Mouse (Mus musculus) c-Kit-positive CD71-positive TER-119-positive erythroid progenitor cells, embryonic 14.5 days (primary cell): ENCODE results near the gene Gaa.
A peak's percentile ranks its signal among the peaks of the same experiment; 100 is the strongest.

Source experiments
- DNase-seq: peaks from one replicate; pipeline ENCODE4 v3.0.0-alpha.2; 2013; ENCODE audit warnings: low spot score

The Gaa gene

GRCm38 (mm10) chr11:119304904-119305712, 37.4 kb downstream of the Gaa start:
- DNase-seq, result peak; percentile 49

GRCm38 (mm10) chr11:119306762-119307657, 39.3 kb downstream of the Gaa start:
- DNase-seq, result no peak

DNA sequence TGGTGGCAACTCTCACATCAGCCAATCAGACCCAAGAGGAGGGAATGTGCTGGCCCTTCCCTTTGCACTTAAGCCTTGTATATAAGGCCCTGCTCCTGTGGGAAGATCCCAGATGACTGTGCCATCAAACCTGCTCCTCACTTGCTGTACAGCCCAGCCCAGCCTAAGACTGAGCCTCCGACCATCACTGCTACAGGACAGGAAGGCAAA, 39.9 kb downstream of the Gaa start, which contains the start of gene Card14:
Gene Card14, plus strand, starts transcription at position 111 of the 210 bp plus-strand sequence.
- no peak for DNase-seq

DNA sequence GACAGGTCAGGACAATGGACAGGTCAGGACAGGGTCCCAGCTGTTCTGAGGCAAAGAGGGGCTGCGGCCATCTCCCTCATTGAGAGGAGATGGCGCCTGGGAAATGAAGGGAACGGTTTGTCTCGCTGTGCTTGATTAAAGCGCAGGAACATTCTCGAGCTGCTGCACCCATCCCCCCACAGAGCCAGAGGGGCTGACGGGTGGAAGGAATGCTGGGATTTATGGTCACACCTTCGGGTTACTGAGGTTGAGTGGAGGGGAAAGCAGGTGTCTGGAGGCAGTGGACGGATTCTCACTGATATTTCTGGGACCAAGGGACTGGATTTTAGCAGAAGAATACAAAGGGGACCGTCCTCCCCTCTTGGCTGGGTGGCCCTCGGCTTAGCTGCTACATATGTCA, 40.2 kb downstream of the Gaa start:
- no peak for DNase-seq

- DNase-seq, result no peak
Observed at GRCm38 (mm10) chr11:119310621-119311020, 42.9 kb downstream of the Gaa start.

DNA sequence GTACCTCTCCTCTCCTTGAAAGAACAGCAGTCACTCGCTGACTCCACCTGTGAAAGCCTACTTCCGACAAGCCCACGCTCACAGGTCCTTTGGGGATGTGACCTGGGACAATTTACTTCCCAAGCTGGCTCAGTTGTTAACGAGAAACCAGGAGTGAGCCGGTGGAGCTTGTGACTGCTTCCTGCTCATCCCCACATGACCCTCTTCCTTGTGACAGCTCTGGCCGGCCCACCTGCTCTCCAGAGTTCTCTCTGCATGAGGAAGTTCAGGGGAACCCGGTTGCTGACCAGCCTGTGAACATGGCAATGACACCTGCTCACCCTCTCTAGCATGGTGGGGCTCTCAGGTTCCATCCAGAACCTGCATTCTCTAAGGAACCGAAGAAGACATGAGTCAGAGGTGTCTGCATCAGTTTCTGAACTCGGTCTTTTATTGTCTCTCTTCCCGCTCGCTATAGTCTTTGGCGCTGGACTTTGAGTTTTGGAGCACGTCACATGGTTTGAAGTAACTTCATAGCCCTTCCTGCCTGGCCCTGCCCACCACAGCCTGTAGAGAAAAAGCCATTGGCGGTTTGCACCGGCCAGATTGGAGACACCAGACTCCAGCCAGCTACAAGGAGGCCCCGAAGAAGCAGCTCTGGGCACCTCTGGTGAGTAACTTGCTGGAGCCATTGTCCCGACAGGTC, 46.7 kb downstream of the Gaa start:
- no peak for DNase-seq

- DNase-seq, result no peak
Observed at GRCm38 (mm10) chr11:119316720-119317119, 49.0 kb downstream of the Gaa start.

GRCm38 (mm10) chr11:119322521-119322920, 54.8 kb downstream of the Gaa start:
- no peak for DNase-seq

DNA sequence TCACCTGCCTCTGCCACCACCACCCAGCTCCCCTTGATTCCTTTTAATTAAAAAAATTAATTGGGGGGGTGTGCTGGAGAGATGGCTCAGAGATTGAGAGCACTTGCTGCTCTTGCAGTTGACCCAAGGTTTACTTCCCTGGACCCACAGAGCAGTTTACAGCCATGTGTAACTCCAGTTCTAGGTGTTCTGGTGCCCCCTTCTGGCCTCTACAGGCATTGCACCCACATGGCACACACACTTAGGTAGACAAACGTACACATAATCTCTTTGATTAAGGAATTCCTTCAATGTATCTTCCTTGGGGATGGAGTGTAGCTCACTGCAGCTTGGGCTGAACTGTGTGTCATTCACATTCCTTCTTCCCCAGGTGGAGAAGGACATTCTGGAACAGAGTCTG, 57.4 kb downstream of the Gaa start:
- DNase-seq, result peak; percentile 17

GRCm38 (mm10) chr11:119330592-119330991, 62.9 kb downstream of the Gaa start:
- no peak for DNase-seq

GRCm38 (mm10) chr11:119331970-119332369, 64.3 kb downstream of the Gaa start:
- DNase-seq, result no peak
